Mouse (Mus musculus) embryonic facial prominence, embryonic 12.5 days (tissue): Measurements from ENCODE around the gene D030056L22Rik. TPM values are rescaled to one million over a fixed set of nuclear protein-coding genes. Genes with fewer than 3 reads are reported as not detected.

Experiments used
- polyA plus RNA-seq: library from polyadenylated mRNA; unstranded; fragments of >200 nt; fragmentation: Nextera tagmentation; extraction: Ambion mirVana; gene quantifications from 2 replicates; pipeline ENCODE4 v1.2.1, GENCODE M21; 2016

Gene D030056L22Rik
- polyA plus RNA-seq, 1 experiment from 2014 or later = 42.2 TPM

Other genes with a start within 250 kb of the D030056L22Rik start
- 45.8 and 53.1 TPM in 2 replicates for gene Ostf1, start 81.4 kb upstream of the D030056L22Rik start, polyA plus RNA-seq
- 13.9 and 15.6 TPM in 2 replicates for gene Nmrk1, start 81.2 kb upstream of the D030056L22Rik start, polyA plus RNA-seq
- 35.3 and 42.1 TPM in 2 replicates for gene Carnmt1, start 42.4 kb upstream of the D030056L22Rik start, polyA plus RNA-seq
- 0.43 and 0.53 TPM in 2 replicates for gene Trpm6, start 36.8 kb downstream of the D030056L22Rik start, polyA plus RNA-seq